Mouse (Mus musculus) erythroblast, embryonic 14.5 days (primary cell): Measurements from ENCODE around the gene Znrf1.

Experiments used
- GATA1 ChIP-seq: IDR thresholded peaks from 2 replicates; pipeline ENCODE4 v1.6.1; 2012; ENCODE audit warnings: low read length, inconsistent platforms, mixed read lengths
- TAL1 ChIP-seq: IDR thresholded peaks from 3 replicates; pipeline ENCODE4 v1.6.1; 2012; ENCODE audit warnings: low read length, inconsistent platforms, mixed read lengths

DNA sequence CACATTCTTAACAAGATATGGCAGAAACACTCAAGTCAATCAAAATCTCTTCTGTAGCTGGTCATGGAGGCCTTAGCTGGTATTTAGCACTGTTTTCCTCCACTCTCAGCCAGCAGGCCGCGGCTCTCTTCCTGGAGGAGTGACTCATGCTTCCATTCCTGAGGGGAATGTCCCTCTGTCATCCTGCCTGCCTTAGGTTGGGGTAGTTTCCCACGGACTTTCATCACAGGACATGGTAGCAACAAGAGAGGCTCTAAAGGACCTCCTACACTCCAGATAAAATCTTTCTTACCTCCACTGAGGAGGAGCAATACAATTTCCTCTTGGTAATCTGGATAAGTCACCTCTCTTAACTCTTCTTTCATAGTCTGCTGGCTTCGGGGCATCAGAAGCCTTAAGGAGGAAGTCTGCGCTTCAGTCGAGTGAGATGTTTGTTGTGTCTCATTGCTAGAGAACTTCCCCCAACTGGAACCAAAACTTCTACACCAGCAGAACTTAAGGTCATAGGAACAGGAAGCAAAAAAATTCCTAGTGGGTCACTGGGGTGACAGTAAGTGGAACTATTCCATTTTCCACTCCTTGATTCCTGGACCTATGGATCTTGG is 123.0 kb downstream of the Znrf1 start:
- TF ChIP-seq TAL1 (no peak), GATA1 (no peak)
